Mouse (Mus musculus) heart, embryonic 10.5 days (tissue): Measurements from ENCODE around the gene Car3. TPM values are rescaled to one million over a fixed set of nuclear protein-coding genes. Genes with fewer than 3 reads are reported as not detected.

Experiments
- DNase-seq: peaks from one replicate; pipeline ENCODE4 v3.0.0-alpha.2; 2017; ENCODE audit warnings: low spot score
- H3K27ac ChIP-seq: fragments of 300-500 bp; sonication (generic); 2 replicates; pipeline ENCODE4 v1.5.1; 2016; ENCODE audit warnings: mild to moderate bottlenecking
- H3K27me3 ChIP-seq: fragments of 300-500 bp; sonication (generic); 2 replicates; pipeline ENCODE4 v1.6.1; 2016; ENCODE audit warnings: mild to moderate bottlenecking; ENCODE audit not compliant: poor library complexity, insufficient read depth, severe bottlenecking
- H3K36me3 ChIP-seq: fragments of 300-500 bp; sonication (generic); 2 replicates; pipeline ENCODE4 v1.6.1; 2016; ENCODE audit warnings: mild to moderate bottlenecking, moderate library complexity
- H3K4me1 ChIP-seq: fragments of 300-500 bp; sonication (generic); 2 replicates; pipeline ENCODE4 v1.6.1; 2016; ENCODE audit warnings: mild to moderate bottlenecking
- H3K4me3 ChIP-seq: fragments of 300-500 bp; sonication (generic); 2 replicates; pipeline ENCODE4 v1.5.1; 2016; ENCODE audit warnings: mild to moderate bottlenecking, moderate library complexity
- H3K9me3 ChIP-seq: fragments of 300-500 bp; sonication (generic); 2 replicates; pipeline ENCODE4 v1.6.1; 2016; ENCODE audit warnings: mild to moderate bottlenecking, moderate library complexity
- WGBS: fragments of 180-500 bp; shearing (Covaris S2); methylation state at CpG from one replicate; pipeline ENCODE4 v1.1.7; 2016; 5-methylcytosine and 5-hydroxymethylcytosine counted together
- polyA plus RNA-seq: library from polyadenylated mRNA; unstranded; fragments of >200 nt; fragmentation: Nextera tagmentation; extraction: Ambion mirVana; gene quantifications from 2 replicates; pipeline ENCODE4 v1.2.1, GENCODE M21; 2016

Car3 gene
- polyA plus RNA-seq, 1 experiment from 2014 or later: 11.1 TPM

DNA sequence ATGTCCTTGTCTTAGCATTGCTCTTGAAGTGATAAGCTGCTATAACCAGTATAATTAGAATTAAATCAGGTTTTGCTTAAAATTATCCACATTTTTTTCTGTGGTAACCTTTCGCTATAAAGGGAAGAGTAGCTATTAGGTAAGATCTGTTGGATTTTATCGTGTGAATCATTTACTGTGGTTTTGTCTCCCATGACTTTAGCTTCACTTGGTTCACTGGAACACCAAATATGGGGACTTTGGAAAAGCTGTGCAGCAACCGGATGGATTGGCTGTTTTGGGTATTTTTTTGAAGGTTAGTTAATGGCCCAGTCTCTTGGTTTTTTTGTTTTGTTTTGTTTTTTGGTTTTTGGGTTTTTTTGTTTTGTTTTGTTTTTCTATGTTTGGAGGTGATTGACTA lies 32.0 kb downstream of the Car3 start:
- Histone ChIP-seq H3K4me1 (no peaks in the 10 kb centered on the region), H3K4me3 (no peak overlapping the region), H3K36me3 (peaks cover 10% of the 10 kb centered on the region; the same call in 1 of the 2 replicates), H3K27ac (no peak overlapping the region), H3K9me3 (no peaks in the 10 kb centered on the region), H3K27me3 (no peaks in the 10 kb centered on the region)
- no peak for DNase-seq
- 95% methylated on average over 3 of the region's 3 CpGs for WGBS

DNA sequence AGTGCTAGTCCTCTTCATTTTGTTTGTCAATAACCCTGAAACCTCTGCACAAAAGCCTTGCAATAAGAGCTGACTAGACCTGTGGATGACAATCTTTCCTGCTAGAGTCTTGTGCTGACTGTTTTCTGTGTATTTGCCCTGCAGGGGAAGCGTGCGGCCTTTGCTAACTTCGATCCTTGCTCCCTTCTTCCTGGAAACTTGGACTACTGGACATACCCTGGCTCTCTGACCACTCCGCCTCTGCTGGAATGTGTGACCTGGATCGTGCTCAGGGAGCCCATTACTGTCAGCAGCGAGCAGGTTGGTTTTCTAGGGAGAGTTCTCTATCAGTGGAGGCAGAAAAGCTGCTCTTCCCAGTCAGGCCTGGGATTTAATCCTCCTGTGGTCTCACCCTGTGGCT lies 34.5 kb downstream of the Car3 start:
- Histone ChIP-seq H3K27ac (no peak overlapping the region), H3K27me3 (no peaks in the 10 kb centered on the region), H3K4me1 (no peaks in the 10 kb centered on the region), H3K9me3 (no peaks in the 10 kb centered on the region), H3K36me3 (peaks cover 20% of the 10 kb centered on the region; the same call in 1 of the 2 replicates), H3K4me3 (no peak overlapping the region)
- DNase-seq: no peak
- 71% methylated on average over 6 of the region's 6 CpGs for WGBS

DNA sequence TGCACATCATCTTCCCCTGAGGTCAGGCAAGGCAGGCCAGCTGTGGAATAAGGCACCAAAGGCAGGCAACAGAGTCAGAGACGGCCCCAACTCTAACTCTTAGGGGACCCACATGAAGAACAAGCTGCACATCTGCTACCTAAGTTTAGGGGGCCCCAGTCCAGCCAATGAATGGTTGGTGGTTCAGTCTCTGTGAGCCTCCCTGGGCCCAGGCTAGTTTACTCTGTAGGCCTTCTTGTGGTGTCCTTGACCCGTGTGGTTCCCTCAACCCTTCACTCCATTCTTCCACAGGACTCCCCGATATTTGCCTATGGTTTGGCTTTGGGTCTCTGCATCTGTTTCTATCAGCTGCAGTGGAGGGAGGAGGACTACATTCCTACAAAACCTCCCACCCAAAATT lies 40.1 kb downstream of the Car3 start:
- no peak overlapping the region for H3K27ac ChIP-seq
- 87% methylated on average over 3 of the region's 3 CpGs for WGBS
- no peak overlapping the region for H3K4me3 ChIP-seq
- no peaks in the 10 kb centered on the region; the same call in 1 of the 2 replicates for H3K4me1 ChIP-seq
- H3K27me3 ChIP-seq: no peaks in the 10 kb centered on the region
- no peak for DNase-seq
- no peaks in the 10 kb centered on the region for H3K9me3 ChIP-seq
- peaks cover 22% of the 10 kb centered on the region; the same call in 1 of the 2 replicates for H3K36me3 ChIP-seq

DNA sequence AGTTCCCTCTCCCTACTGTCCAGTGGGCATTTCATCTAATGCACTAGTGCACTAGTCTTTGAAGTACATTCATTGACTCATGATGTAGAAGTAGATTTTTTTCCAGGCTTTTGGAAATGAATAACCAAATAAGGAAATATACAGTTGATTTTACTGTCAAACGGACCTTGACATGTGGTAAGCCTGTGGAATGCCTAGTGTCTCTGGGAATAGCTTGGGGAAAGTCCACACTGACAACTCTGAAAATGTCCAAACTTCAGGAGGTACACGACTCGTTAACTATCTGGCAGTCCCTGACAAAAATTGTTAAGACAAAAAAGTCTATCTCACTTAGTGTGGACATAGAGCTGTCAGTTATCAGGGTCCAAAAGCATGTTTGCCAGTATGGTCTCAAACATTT lies 40.9 kb downstream of the Car3 start:
- H3K36me3 ChIP-seq: peaks cover 19% of the 10 kb centered on the region; the same call in 1 of the 2 replicates
- no peaks in the 10 kb centered on the region for H3K9me3 ChIP-seq
- H3K27me3 ChIP-seq: no peaks in the 10 kb centered on the region
- no peak overlapping the region for H3K27ac ChIP-seq
- DNase-seq: no peak
- no peaks in the 10 kb centered on the region; the same call in 1 of the 2 replicates for H3K4me1 ChIP-seq
- no peak overlapping the region for H3K4me3 ChIP-seq
- WGBS: 72% methylated on average over 3 of the region's 3 CpGs

DNA sequence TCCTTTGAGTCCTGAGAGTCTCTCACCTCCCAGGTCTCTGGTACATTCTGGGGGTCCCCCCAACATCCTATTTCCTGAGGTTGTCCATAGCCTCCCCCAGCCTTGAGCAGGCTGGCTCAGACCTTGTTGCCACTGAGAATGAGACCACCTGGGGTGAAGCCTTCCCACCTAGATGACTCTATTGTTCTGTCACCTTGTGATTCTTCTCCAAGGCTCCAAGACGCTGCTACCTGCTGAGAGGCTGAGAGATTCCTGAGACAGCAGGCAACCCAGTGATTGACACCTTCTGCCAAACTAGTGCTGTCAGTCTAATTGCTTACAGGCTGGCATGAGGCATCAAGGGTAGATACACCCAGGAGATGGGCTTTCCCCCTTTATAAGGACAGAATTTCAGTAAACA lies 44.0 kb downstream of the Car3 start:
- no peak overlapping the region for H3K4me3 ChIP-seq
- DNase-seq: no peak
- H3K9me3 ChIP-seq: no peaks in the 10 kb centered on the region
- no peaks in the 10 kb centered on the region for H3K27me3 ChIP-seq
- no peaks in the 10 kb centered on the region; the same call in 1 of the 2 replicates for H3K4me1 ChIP-seq
- H3K27ac ChIP-seq: no peak overlapping the region
- peaks cover 5% of the 10 kb centered on the region; the same call in 1 of the 2 replicates for H3K36me3 ChIP-seq
- 35% methylated on average over 1 of the region's 1 CpGs for WGBS

DNA sequence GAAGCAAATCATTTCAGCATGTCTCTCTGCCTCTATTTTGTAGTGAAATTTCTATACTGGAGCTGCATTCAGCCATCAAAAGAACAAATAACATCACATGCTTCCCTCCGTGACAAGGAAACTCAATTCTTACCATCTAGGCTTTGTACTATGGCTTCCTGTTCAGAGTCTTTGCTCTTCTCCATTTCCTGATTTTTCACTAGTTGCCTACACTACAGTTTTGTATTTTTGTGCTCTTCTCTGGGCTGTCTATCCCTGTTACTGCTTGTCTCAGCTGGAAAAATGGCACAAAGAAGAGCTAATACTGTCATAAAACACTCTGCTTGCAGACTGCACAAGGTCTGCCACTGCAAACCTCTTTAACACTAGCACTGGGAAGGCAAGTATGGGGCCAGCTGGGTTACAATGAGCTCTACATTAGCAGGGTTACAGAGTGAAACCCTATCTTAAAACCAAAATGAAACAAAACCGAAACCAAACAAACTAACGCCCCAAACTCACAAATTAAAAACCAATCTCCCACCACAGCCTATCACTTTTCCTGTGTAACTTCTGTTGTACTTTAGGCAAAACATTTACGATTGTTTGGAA lies 48.8 kb downstream of the Car3 start:
- H3K4me3 ChIP-seq: no peak overlapping the region
- H3K4me1 ChIP-seq: no peaks in the 10 kb centered on the region
- no peak overlapping the region for H3K27ac ChIP-seq
- H3K36me3 ChIP-seq: no peaks in the 10 kb centered on the region
- WGBS: 86% methylated on average over 4 of the region's 4 CpGs
- no peak for DNase-seq
- H3K9me3 ChIP-seq: no peaks in the 10 kb centered on the region
- no peaks in the 10 kb centered on the region for H3K27me3 ChIP-seq

DNA sequence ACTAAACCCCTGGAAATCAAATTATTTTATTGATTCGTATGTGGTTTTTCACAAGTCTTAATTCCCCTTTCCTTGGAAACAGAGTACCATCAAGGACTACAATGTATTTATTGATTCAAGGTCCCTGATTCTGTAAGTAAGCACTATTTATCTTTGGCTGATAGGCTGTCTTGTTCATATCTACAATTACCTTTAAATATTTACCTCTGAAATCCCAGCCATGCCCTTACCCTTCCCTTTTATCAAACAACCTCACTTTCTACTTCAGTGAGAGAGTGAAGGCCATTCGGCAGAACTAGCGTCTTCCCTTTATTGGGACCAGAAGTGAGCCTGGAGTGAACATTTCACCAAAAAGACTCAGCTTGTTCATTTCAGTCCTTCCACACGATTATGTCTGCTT lies 50.5 kb downstream of the Car3 start:
- Histone ChIP-seq H3K4me3 (no peak overlapping the region), H3K27ac (no peak overlapping the region), H3K9me3 (no peaks in the 10 kb centered on the region), H3K27me3 (no peaks in the 10 kb centered on the region), H3K36me3 (no peaks in the 10 kb centered on the region), H3K4me1 (no peaks in the 10 kb centered on the region)
- 82% methylated on average over 4 of the region's 4 CpGs for WGBS
- no peak for DNase-seq

DNA sequence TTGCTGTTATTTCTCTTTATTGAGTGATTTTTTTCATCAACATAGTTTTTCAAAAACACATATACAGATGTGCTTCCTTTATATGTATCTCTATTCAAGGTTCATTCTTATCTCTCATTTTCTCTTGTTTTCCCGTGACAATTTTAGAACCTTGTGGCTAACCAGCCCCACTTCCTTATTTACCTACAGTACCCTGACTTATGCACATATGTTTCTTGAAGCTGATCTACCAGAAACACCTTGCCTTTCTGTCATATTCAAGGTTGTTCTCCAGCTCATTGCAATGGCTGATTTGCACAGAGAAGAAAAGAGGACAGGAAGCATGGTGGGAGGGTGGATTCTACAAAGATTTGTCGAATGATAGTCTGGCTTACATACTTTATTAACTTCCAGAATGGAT lies 52.0 kb downstream of the Car3 start:
- Histone ChIP-seq H3K9me3 (no peaks in the 10 kb centered on the region), H3K27ac (no peak overlapping the region), H3K36me3 (no peaks in the 10 kb centered on the region), H3K4me1 (no peaks in the 10 kb centered on the region), H3K4me3 (no peak overlapping the region), H3K27me3 (no peaks in the 10 kb centered on the region)
- WGBS: 84% methylated on average over 2 of the region's 2 CpGs
- no peak for DNase-seq

DNA sequence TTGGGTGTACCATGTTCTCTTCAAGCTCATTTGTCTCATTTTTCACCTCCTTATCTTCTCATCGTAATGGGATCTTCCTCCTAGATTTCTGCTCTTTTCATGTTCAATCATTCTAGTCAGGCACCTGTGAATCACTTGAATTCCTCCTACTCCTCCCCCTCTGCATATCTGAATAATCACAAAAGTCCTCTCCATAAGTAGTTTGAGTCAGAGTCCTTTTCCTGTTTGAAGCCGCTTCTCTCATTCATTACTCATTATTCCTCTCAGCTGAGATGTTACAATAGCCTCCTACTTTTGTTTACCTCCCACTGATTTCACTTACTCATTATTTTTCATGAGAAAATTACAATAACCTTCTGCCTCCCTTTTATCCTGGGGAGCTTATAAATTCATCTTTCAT lies 53.9 kb downstream of the Car3 start:
- 77% methylated on average over 2 of the region's 2 CpGs for WGBS

More for the DNA sequence above, 53.9 kb downstream of the Car3 start:
- Histone ChIP-seq H3K27ac (no peak overlapping the region), H3K9me3 (no peaks in the 10 kb centered on the region), H3K4me3 (no peak overlapping the region), H3K36me3 (no peaks in the 10 kb centered on the region), H3K4me1 (no peaks in the 10 kb centered on the region), H3K27me3 (no peaks in the 10 kb centered on the region)
- DNase-seq: no peak

Other genes starting within 250 kb of the Car3 start
- gene Car13, start 221.8 kb upstream of the Car3 start, polyA plus RNA-seq: 4.8 TPM in 2 replicates
- 0.36 and 1.8 TPM in 2 replicates for gene Car1, start 55.1 kb upstream of the Car3 start, polyA plus RNA-seq
- gene Car2, start 22.8 kb downstream of the Car3 start, polyA plus RNA-seq: 213 and 240 TPM in 2 replicates